Mouse (Mus musculus) MEL (cell line): ENCODE data around the gene Unc13b. TPM values are rescaled to one million over a fixed set of nuclear protein-coding genes. Genes with fewer than 3 reads are reported as not detected.
A peak's percentile ranks its signal among the peaks of the same experiment; 100 is the strongest.

ENCODE experiments used
- DNase-seq: peaks from one replicate; pipeline ENCODE4 v3.0.0; 2011; ENCODE audit warnings: low read depth, low spot score
- H3K27ac ChIP-seq: 2 replicates; pipeline ENCODE4 v1.5.1; 2012; ENCODE audit warnings: low read depth, mild to moderate bottlenecking, control low read depth, low read length, moderate library complexity; ENCODE audit not compliant: control insufficient read depth
- H3K27me3 ChIP-seq, 2 experiments: fragments of 150-350 bp in 1 of 2; sonication (generic) in 1 of 2; 2 replicates each; pipeline ENCODE4 v1.6.1; 2012; ENCODE audit warnings: low read length in 2 of 2, mild to moderate bottlenecking in 2 of 2, improper control_type of control experiment in 1 of 2, moderate library complexity in 1 of 2; ENCODE audit not compliant: insufficient read depth in 2 of 2, control insufficient read depth in 1 of 2
- H3K36me3 ChIP-seq, 2 experiments: 2 replicates each; pipeline ENCODE4 v1.6.1; 2012 to 2014; ENCODE audit warnings: low read length in 2 of 2, improper control_type of control experiment in 1 of 2, inconsistent platforms in 1 of 2, mild to moderate bottlenecking in 1 of 2; ENCODE audit not compliant: insufficient read depth in 2 of 2, control insufficient read depth in 1 of 2
- H3K4me1 ChIP-seq, 2 experiments: fragments of 150-350 bp in 1 of 2; sonication (generic) in 1 of 2; 2 replicates each; pipeline ENCODE4 v1.6.1; 2012; ENCODE audit warnings: low read length in 2 of 2, improper control_type of control experiment in 1 of 2, mild to moderate bottlenecking in 1 of 2; ENCODE audit not compliant: insufficient read depth in 2 of 2, control insufficient read depth in 1 of 2
- H3K4me3 ChIP-seq, 2 experiments: fragments of 150-350 bp in 1 of 2; sonication (generic) in 1 of 2; 2 replicates each; pipeline ENCODE4 v1.5.1; 2012; ENCODE audit warnings: low read depth in 2 of 2, low read length in 2 of 2, mild to moderate bottlenecking in 2 of 2, moderate library complexity in 2 of 2, control low read depth in 1 of 2, improper control_type of control experiment in 1 of 2; ENCODE audit not compliant: control insufficient read depth in 1 of 2, insufficient read depth in 1 of 2
- H3K79me2 ChIP-seq: 2 replicates; pipeline ENCODE4 v1.6.1; 2012; ENCODE audit warnings: mild to moderate bottlenecking, low read length, moderate library complexity; ENCODE audit not compliant: control insufficient read depth, poor library complexity, insufficient read depth
- H3K9ac ChIP-seq: 2 replicates; pipeline ENCODE4 v1.6.1; 2012; ENCODE audit warnings: low read depth, mild to moderate bottlenecking, control low read depth, low read length, moderate library complexity; ENCODE audit not compliant: control insufficient read depth, poor library complexity, severe bottlenecking
- H3K9me3 ChIP-seq: fragments of 150-350 bp; sonication (generic); replicated peaks from 2 replicates; pipeline ENCODE4 v1.6.1; 2012; ENCODE audit warnings: mild to moderate bottlenecking, low read length, improper control_type of control experiment, moderate library complexity; ENCODE audit not compliant: insufficient read depth
- BHLHE40 ChIP-seq: IDR thresholded peaks from 2 replicates; pipeline ENCODE4 v1.6.1; 2012; ENCODE audit warnings: low read depth, mild to moderate bottlenecking, inconsistent platforms, low read length, improper control_type of control experiment, borderline replicate concordance
- CTCF ChIP-seq, 3 experiments: IDR thresholded peaks in 2 of 3; conservative IDR thresholded peaks in 1 of 3; 2 replicates each; pipeline ENCODE4 v1.5.1; 2011 to 2012; ENCODE audit warnings: low read length in 3 of 3, low read depth in 2 of 3, mild to moderate bottlenecking in 2 of 3, improper control_type of control experiment in 1 of 3, inconsistent platforms in 1 of 3, mixed read lengths in 1 of 3, moderate library complexity in 1 of 3; ENCODE audit not compliant: control insufficient read depth in 1 of 3, insufficient read depth in 1 of 3, poor library complexity in 1 of 3, severe bottlenecking in 1 of 3
- ETS1 ChIP-seq: IDR thresholded peaks from 2 replicates; pipeline ENCODE4 v1.6.1; 2012; ENCODE audit warnings: low read depth, mild to moderate bottlenecking, inconsistent platforms, low read length, improper control_type of control experiment, moderate library complexity
- GATA1 ChIP-seq: IDR thresholded peaks from 2 replicates; pipeline ENCODE4 v1.6.1; 2011; ENCODE audit warnings: low read depth, low read length, improper control_type of control experiment
- KAT2A ChIP-seq: conservative IDR thresholded peaks from 2 replicates; pipeline ENCODE4 v1.6.1; 2012; ENCODE audit warnings: low read depth, low read length, improper control_type of control experiment, inconsistent platforms
- MAX ChIP-seq: IDR thresholded peaks from 2 replicates; pipeline ENCODE4 v1.6.1; 2011; ENCODE audit warnings: low read length, improper control_type of control experiment
- MAZ ChIP-seq: IDR thresholded peaks from 2 replicates; pipeline ENCODE4 v1.6.1; 2012; ENCODE audit warnings: low read depth, mild to moderate bottlenecking, inconsistent platforms, low read length, improper control_type of control experiment
- MEF2A ChIP-seq: IDR thresholded peaks from 2 replicates; pipeline ENCODE4 v1.6.1; 2014; ENCODE audit warnings: low read depth, mild to moderate bottlenecking, inconsistent platforms, low read length, improper control_type of control experiment; ENCODE audit not compliant: poor library complexity, insufficient replicate concordance, severe bottlenecking; ENCODE audit errors: extremely low read depth
- MYC ChIP-seq: IDR thresholded peaks from 2 replicates; pipeline ENCODE4 v1.6.1; 2011; ENCODE audit warnings: low read depth, mild to moderate bottlenecking, low read length, improper control_type of control experiment, moderate library complexity
- NELFE ChIP-seq: IDR thresholded peaks from 2 replicates; pipeline ENCODE4 v1.6.1; 2011; ENCODE audit warnings: low read depth, low read length, improper control_type of control experiment
- POLR2A ChIP-seq, 2 experiments: IDR thresholded peaks; 2 replicates each; pipeline ENCODE4 v1.6.1; 2011 to 2012; ENCODE audit warnings: low read length in 2 of 2, mild to moderate bottlenecking in 2 of 2, control low read depth in 1 of 2, improper control_type of control experiment in 1 of 2, low read depth in 1 of 2, moderate library complexity in 1 of 2; ENCODE audit not compliant: control insufficient read depth in 1 of 2, insufficient read depth in 1 of 2, poor library complexity in 1 of 2
- POLR2AphosphoS5 ChIP-seq: IDR thresholded peaks from 2 replicates; pipeline ENCODE4 v1.6.1; 2012; ENCODE audit warnings: low read depth, borderline replicate concordance, mild to moderate bottlenecking, inconsistent platforms, low read length, moderate library complexity, mixed read lengths
- RCOR1 ChIP-seq: IDR thresholded peaks from 2 replicates; pipeline ENCODE4 v1.6.1; 2012; ENCODE audit warnings: low read depth, mild to moderate bottlenecking, inconsistent platforms, low read length, improper control_type of control experiment
- SMC3 ChIP-seq: IDR thresholded peaks from 2 replicates; pipeline ENCODE4 v1.6.1; 2011; ENCODE audit warnings: low read depth, low read length, improper control_type of control experiment
- TAL1 ChIP-seq: IDR thresholded peaks from 2 replicates; pipeline ENCODE4 v1.6.1; 2012; ENCODE audit warnings: mild to moderate bottlenecking, inconsistent platforms, low read length, moderate library complexity, mixed read lengths
- TCF12 ChIP-seq: IDR thresholded peaks from 2 replicates; pipeline ENCODE4 v1.6.1; 2014; ENCODE audit warnings: low read depth, mild to moderate bottlenecking, inconsistent platforms, low read length, improper control_type of control experiment, moderate library complexity
- USF2 ChIP-seq, 2 experiments: IDR thresholded peaks; 2 replicates each; pipeline ENCODE4 v1.6.1; 2011 to 2012; ENCODE audit warnings: improper control_type of control experiment in 2 of 2, low read length in 2 of 2, borderline replicate concordance in 1 of 2, inconsistent platforms in 1 of 2, low read depth in 1 of 2, mild to moderate bottlenecking in 1 of 2; ENCODE audit not compliant: insufficient read depth in 1 of 2
- ZC3H11A ChIP-seq: IDR thresholded peaks from 2 replicates; pipeline ENCODE4 v1.6.1; 2012; ENCODE audit warnings: low read depth, mild to moderate bottlenecking, inconsistent platforms, low read length, improper control_type of control experiment
- ZKSCAN1 ChIP-seq: IDR thresholded peaks from 2 replicates; pipeline ENCODE4 v1.6.1; 2012; ENCODE audit warnings: low read depth, mild to moderate bottlenecking, inconsistent platforms, low read length, improper control_type of control experiment, moderate library complexity
- ZNF384 ChIP-seq: IDR thresholded peaks from 2 replicates; pipeline ENCODE4 v1.6.1; 2012; ENCODE audit warnings: low read depth, mild to moderate bottlenecking, inconsistent platforms, low read length, improper control_type of control experiment
- polyA plus RNA-seq, 2 experiments: library from polyadenylated mRNA; stranded (reverse) in 1 of 2; unstranded in 1 of 2; fragments of >175 nt in 1 of 2; fragments of >200 nt in 1 of 2; gene quantifications; 2 replicates each; pipeline versions ENCODE4 v1.2.1 to v1.2.4; 2012; ENCODE audit warnings: low replicate concordance in 2 of 2, low read depth in 1 of 2; ENCODE audit not compliant: insufficient read length in 2 of 2, insufficient read depth in 1 of 2, missing spikeins in 1 of 2
- total RNA-seq: library from RNA; depleted of rRNA; stranded (reverse); fragments of 300-350 nt; gene quantifications from 2 replicates; pipeline ENCODE4 v1.2.3, GENCODE M21; 2012

Gene Unc13b
- total and polyA plus RNA-seq, 3 experiments = 5.4 to 9.6 TPM; not detected in 1

- TF ChIP-seq ZC3H11A (peak; percentile 30; the same call in 1 of the 2 replicates), ETS1 (peak; percentile 69), USF2 (IDR thresholded peaks at IDR 0.05; ENCODE audit: borderline replicate concordance in 1 of 2, insufficient read depth in 1 of 2, low read depth in 1 of 2, low read length in 2 of 2) (no peak), POLR2AphosphoS5 (no peak), MYC (peak; percentile 33; the same call in 1 of the 2 replicates), RCOR1 (peak; percentile 75), KAT2A (no peak), MEF2A (no peak), ZNF384 (peak; percentile 65), MAX (no peak), TAL1 (0 out of 2 replicates have a peak, but pooled peaks have one; percentile 15), POLR2A (IDR thresholded peaks at IDR 0.05; ENCODE audit: control insufficient read depth in 1 of 2, insufficient read depth in 1 of 2, low read depth in 1 of 2, low read length in 2 of 2, poor library complexity in 1 of 2) (no peak), ZKSCAN1 (no peak), NELFE (no peak), MAZ (no peak), TCF12 (0 out of 2 replicates have a peak, but pooled peaks have one; percentile 20)
Measured at GRCm38 (mm10) chr4:43251269-43251668, 192.5 kb downstream of the Unc13b start (continued).

- Histone ChIP-seq H3K9me3 (no peaks in the 10 kb centered on the region), H3K36me3 (peaks cover 0 to 18% of the 10 kb centered on the region in 2 experiments; a peak in 2 of 4 replicates), H3K4me1 (peaks cover 7 to 18% of the 10 kb centered on the region in 2 experiments), H3K27ac (no peak overlapping the region), H3K79me2 (no peaks in the 10 kb centered on the region), H3K27me3 (no peaks in the 10 kb centered on the region), H3K4me3 (no peak overlapping the region), H3K9ac (no peak overlapping the region)
- peak; percentile 33 to 59 (median 57) for TF ChIP-seq CTCF (IDR thresholded peaks at IDR 0.05 in 2 of 3, conservative IDR thresholded peaks at IDR 0.05 in 1 of 3; ENCODE audit: control insufficient read depth in 1 of 3, insufficient read depth in 1 of 3, low read depth in 2 of 3, low read length in 3 of 3, poor library complexity in 1 of 3, severe bottlenecking in 1 of 3)
- TF ChIP-seq GATA1 = no peak
- TF ChIP-seq SMC3 = peak; percentile 25; the same call in 1 of the 2 replicates
- peak; percentile 70 for DNase-seq
Measured at GRCm38 (mm10) chr4:43257040-43257439, 198.3 kb downstream of the Unc13b start.

GRCm38 (mm10) chr4:43258556-43258955, 199.8 kb downstream of the Unc13b start:
- H3K9me3 ChIP-seq = no peaks in the 10 kb centered on the region
- H3K27ac ChIP-seq = no peak overlapping the region
- TF ChIP-seq MAZ (no peak), BHLHE40 (no peak)
- peaks cover 0 to 13% of the 10 kb centered on the region in 2 experiments; a peak in 2 of 4 replicates for H3K36me3 ChIP-seq
- DNase-seq = no peak
- H3K79me2 ChIP-seq = no peaks in the 10 kb centered on the region
- no peaks in the 10 kb centered on the region for H3K27me3 ChIP-seq
- no peak overlapping the region for H3K4me3 ChIP-seq
- peaks cover 7 to 15% of the 10 kb centered on the region in 2 experiments for H3K4me1 ChIP-seq
- H3K9ac ChIP-seq = no peak overlapping the region
